Mouse (Mus musculus) layer of hippocampus, adult 9-10 months (tissue): ENCODE results near the gene Aspscr1.

Experiments
- DNase-seq: peaks from one replicate; pipeline ENCODE4 v3.0.0; 2022; ENCODE audit warnings: low spot score

Gene Aspscr1

DNA sequence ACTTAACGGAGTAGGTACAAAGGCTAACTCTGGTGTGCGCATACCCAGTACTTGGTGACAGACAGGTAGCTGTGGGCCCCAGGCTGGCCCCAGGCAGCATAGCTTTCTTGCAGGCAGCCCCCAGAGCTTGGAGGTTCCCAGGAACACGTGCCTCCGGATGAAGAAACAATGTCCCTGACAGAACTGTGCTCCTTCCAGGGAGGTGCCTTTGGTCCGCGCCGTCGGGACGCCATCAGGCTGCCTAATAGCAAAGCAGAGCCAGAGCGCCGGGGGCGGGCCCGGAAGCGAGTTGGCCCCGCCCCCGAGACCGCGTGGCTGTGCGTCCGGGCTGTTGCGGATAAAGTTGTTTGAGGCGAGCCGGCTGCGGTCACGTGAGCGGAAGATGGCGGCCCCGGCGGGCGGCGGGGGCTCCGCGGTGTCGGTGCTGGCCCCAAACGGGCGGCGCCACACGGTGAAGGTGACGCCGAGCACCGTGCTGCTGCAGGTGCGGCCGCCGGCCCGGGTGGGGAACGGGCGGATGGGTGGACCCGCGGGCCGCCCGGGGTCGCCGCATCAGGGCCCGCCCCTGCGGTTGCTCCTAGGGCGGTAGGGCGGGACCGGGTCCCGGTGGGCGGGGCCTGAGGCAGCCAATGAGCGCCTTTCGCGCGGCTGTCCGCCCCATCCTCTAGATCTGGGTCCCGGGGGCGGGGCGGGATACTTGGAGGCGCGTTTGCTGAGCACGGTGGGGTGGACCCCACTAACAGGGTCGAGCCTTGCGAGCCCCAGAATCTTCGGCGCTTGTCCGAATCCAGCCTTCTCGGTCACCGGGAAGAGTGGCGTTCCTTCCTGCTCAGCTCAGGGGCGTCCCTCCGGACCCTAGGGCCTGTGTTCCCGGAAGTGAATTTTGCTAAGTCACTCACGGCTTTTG lies at the start of gene Aspscr1:
Aspscr1 (plus strand) TSS at position 287 of the 907 bp plus-strand sequence.
- peak; percentile 67 for DNase-seq

DNA sequence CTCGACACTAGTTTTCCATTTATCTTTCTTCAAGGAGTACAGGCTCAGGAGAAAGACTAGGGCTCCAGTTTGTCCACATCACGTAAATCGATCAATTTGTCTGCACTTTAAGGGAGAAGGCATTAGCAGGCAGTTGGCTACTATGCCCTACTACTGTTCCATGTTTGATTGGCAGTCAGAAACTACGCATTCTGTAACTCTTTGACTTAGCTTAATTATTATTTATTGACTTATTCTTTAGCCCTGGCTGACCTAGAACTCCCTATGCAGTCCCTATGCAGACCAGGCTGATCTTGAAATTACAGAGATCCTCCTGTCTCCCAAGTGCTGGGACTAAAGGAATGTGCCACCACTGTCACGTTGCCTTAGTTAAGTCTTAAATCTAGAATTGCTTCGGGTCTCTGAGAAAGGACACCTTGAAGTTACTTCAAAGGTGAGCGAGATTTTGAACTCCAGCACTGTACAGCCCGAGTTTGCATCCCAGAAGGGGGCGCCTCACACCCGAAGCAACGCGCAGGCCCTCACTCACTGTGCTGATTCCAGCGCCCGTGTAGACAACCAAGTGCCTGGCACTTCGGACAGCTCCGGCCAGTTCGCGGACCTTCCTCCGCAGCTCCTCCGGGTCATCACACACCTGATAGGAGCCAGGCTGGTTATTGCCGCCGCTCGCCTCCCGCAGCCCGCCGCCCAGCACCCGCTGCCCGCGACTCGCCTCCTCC lies 48.7 kb upstream of the Aspscr1 start:
- DNase-seq, result no peak

DNA sequence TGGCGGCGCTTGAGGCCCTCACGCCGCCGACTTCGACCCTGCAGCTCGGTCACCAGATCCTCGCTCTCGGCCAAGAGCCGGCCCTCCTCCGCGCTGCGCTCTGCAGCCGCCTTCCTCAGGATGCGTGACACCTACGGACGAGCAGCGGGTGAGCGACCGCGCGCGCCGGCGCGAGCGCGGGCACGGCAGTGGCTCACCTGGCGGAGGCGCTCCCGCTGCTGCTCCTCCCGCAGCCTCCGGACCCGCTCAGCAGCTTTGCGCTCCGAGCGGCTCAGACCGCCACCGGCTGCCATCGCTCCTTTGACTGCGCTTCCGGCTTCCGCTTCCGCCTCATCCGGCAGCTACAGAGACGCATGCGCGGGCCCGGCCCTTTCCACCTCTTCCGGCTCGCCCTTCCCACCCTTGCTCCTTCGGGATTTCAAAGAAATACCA lies 48.1 kb upstream of the Aspscr1 start:
- peak; percentile 58 for DNase-seq

DNA sequence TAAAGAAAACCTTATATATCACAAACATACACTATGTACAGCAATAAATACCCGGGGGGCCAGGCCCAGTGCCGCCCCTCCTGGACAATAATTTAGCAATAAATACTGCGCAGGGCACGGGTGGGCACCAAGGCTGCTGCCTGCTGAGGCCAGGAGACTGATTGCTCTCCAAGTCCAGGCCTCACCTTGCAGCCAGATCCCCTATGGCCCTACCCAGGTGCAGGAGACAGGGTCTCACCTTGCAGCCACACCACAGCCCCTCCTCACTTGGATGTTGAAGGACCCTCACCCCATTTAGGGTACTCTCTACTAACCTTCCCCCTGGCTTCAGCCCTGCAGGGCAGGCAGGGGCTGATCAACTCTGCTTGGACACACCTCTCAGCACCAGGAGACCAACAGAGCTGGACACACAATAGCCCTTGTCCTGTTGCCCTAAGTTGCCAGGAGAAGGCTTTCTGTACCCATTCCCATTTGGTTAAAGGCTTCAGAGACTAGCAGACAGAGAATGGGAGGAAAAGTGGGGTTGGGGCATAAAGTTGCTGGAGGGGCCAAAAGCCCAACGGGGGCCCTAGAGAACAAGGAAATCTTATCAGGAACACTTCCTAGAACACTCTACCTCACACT lies 47.5 kb upstream of the Aspscr1 start, which contains the start of gene Sirt7:
Sirt7 (minus strand) TSS at position 89 of the 624 bp plus-strand sequence.
- no peak for DNase-seq

DNA sequence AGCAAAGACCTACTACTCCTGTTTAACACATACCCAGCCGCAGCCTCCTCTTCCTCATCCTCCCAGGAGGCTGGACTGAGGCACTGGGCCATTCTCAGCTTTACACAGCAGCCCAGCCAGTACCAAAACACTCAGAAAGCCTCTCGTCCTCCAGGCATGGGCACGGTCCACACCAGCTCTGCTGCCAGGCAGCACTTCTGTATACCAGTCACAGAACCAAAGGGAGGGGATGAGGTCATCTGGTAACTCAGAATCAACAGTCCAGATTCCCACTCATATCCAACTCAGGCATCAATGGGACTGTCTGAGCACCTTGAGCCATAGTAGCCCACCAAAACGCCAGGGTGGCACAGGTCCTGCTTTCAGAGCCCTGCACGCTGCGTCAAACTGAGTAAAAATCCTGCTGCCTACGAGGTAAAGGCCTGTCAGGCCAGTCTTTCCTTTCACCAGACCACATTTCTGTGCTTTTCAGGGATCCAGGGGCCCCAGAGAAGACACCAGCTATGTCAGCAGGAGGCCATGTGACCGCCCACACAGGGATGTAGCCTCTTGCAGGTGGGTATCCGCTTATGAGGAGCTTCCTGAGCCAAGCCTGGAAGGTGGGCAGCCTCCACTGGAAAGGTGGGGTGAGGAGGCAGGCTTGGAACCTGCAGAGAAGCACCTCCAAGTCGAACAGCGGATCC lies 45.8 kb upstream of the Aspscr1 start:
- DNase-seq, result no peak

DNA sequence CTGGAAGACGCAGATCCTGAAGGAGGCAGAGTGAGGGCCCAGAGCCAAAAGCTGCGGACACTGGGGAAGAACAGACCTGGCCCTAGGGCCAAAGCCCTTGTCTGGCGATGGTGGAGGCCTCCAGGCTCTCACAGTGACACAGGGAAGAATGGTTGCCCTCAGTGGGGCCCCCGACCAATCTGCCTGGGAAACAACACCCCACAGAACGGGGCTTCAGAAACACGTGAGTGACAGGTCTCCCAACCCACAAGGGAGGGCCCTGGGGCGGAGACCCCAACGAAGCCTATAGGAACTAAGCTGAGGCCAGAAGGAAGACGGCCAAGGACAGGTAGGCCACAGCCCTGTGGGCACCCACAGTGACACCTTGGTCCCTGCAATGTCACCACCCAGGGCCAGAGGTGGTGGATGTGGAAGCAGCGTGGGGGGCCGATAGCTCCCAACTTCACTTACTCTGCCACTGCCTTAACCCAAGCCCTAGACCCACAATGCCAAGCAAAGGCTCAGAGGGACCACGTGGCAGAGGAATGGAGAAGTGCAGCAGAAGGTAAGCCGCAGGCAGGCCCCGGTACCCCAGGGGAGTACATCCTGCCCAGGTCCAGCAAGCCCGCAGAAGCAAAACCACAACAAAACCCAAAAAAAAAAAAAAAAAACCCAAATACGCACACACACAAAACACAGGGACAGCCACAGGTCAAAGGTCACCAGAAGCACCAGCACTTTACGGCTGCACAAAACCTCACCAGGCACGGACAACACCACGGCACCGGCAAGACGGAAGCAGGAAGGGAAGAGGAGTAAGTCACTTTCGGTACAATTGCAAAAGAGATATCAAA lies 45.1 kb upstream of the Aspscr1 start:
- DNase-seq, result no peak

DNA sequence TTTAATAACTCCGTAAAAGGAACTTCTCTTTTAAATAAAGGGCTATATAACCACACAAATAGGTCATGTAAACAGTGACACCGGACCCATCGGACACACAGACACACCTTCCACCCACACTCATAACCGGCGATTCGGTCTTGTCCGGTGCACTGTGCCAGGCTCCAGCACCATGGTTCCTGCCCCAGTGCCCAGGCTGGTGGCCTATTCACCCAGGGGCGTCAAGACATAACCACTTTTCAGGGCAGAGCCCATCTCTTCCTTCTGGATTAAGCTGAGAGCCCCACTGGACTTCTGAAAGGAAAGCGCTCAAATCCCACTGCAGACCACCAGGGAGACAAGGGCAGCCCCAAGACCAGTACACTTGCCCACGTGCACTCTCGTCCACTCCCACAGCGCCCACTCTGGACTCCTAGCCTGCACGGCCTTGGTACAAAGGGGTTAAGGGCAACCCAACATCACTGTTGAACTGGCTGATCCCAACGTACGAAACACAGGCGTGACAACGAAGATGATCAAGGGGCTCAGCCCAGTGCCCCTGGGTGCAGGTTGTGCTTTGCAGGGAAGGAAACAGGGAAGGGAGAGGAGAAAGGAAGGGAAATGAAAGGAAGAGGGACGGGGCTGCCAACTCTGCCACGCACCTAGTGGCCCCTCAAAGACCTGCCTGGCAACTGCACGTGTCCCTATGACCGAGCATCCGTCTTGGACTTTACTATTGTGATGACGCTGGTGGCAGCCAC lies 44.0 kb upstream of the Aspscr1 start:
- no peak for DNase-seq

DNA sequence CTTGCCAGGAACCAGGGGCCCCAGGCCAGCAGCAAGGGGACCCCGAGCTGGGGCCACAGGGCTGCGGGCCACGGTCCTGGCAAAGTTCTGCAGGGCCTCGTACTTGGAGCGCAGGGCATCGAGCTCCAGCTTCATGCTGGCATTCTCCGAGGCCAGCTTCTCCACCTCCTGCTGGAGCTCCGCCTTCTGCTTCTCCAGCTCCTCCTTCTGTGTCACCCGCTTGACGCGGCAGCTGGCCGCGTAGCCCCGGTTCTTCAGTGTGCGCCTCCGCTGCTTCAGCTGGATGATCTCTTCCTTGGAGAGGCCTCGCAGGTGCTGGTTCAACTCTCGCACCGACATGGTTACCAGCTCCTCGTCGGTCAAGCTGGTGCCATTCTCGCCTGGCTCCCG lies 43.4 kb upstream of the Aspscr1 start:
- DNase-seq, result no peak

DNA sequence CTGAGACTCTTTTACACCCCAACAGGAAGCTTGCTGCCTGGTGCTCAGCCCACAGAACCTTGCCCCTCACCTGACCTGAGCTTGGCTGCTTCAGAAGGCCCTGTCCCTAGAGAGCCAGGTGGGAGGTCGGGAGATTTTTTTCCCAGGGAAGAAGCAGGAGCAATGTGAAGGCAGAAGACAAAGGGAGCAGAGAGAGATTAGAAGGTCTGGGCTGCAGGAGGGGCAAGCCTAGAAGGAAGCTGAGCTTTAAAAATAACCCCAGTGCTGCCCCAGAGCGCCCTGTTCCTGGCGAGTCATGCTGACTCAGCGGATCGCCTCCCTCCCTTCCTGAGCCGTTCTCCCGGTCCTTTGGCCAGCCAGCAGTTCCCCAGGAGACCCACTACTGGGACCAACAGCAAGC lies 42.9 kb upstream of the Aspscr1 start:
- no peak for DNase-seq

DNA sequence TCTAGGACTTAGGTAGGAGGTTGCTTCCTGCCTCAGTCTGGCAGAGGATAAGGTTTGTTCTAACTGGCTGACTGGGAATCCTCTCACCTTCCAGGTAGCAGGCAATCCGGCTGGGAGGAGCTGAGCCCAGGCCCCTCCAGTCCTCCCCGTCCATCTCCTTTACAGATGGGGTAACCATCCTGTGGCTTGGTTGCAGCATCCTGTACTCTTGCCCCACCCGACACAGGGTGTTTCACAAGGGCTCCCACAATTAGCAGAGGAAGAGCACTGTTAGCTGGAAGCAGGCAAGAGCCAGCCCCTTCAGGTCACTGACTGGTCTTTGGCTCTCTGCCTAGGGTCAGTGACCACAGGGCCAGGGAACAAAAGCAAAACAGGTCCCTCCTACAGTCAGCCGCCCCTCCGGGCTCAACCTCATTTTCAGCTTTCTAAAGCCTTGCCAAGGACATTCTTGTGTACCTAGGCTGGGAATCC lies 42.3 kb upstream of the Aspscr1 start:
- no peak for DNase-seq

DNA sequence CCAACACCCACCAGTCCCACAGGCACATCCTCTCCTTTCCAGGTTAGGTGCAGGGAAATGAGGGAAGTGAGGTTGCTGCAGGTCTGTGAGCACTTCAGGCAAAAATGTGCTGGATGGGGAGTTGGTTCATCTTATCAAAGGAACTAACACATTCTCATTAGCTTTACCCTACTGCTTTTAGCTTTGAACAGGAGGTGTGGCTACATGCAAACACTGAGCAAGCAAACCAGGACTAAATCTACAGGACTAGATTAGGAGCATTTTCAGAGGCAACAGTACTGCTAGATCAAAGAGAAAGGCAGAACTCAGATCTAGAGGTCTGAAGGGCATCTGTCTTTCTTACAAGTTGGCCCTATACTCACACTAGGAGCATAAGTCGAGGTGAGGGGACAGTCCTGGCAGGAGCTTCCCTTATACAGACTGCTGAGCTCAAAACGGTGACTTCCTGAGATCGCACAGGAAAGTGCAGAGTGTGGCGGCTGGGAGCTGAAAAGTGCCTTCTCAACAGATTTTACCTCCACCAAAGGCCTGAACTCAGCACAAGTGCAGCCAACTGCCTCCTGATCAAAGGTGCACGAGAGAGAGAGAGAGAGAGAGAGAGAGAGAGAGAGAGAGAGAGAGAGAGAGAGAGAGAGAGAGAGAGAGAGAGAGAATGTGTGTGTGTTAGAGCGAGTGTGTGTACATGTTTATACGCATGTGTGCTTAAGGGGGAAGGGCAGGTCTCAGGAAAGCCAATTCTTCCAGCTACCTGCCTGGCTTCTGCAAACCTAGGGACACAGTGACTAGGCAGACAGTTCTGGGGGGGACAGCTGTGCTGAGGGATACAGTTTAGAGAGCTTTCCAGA lies 41.7 kb upstream of the Aspscr1 start:
- no peak for DNase-seq

DNA sequence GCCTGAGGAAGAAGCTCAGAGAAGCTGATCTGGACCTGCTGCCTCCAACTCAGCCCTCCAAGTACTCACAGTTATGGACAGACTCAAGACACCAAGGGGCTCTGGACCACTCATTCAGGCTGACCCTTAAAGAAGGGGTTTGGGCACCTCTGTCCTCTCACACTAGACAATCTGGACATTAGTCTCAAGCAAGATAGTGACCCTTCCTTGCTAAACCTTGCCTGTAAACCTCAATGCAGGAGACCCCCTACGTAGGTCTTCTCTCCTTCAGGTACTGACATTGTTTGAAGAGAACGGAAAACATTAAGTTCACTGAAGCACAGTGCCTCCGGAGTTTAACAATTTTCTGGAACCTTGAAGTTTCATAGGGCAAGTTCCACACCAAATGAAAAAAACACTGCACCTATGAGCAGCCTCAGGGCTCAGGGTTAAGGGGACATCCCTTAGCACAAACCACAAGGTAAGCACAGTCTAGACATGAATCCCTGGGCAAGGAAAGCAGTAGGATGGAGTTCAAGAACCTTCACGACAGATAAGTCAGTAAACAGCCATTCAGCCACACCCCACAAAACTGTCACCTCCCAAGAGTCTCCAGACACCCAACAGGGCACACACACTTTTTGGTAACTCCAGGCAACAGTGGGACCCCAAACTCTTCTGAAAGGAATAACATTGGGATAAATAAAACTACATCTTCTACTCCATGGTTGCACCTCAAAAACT lies 40.9 kb upstream of the Aspscr1 start:
- no peak for DNase-seq

DNA sequence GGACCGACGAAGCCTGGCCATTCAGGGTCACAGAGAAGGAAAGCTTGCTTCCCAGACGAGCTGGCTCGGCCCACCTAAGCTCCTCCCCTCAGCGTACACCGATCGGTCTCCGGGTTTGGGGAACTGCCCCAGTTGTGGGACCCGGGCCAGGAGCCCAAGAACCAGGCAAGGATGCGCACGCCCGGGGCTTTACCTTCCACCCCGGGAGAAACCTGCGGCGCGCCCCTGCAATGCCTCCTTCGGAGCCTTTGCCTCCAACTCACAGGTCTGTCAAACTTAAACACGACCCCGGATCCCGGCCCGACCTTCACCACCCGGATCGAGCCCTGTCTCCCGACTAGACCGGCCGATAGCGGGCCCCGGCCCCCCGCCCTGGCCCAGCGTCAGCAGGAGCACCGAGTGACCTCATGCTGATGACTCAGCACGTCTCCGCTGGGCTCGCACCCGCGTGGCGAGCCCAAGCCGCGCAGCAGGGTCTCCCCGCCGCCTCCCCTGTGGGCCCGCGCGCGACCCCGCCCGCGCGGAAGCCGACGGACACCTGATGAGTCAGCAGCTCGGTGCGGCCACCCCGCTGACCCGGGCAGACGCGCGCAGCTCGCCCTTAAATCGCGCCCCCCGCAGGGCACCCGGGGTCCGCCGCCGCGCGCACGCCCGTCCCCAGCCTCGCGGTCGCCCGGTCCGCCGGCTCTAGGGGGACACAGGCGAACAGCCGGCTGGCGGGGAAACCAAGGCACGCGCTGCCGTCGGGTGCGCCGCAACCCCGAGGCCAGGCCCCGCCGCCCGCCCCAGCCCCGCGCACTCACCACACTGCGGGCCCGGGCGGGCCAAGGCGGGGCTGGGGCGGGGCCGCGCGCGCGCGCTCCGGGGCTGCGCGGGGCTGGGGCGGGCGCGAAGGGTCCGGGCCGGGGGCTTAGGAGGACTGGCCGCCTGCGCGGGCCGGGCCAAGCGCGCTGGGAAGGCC lies 39.9 kb upstream of the Aspscr1 start:
- no peak for DNase-seq

DNA sequence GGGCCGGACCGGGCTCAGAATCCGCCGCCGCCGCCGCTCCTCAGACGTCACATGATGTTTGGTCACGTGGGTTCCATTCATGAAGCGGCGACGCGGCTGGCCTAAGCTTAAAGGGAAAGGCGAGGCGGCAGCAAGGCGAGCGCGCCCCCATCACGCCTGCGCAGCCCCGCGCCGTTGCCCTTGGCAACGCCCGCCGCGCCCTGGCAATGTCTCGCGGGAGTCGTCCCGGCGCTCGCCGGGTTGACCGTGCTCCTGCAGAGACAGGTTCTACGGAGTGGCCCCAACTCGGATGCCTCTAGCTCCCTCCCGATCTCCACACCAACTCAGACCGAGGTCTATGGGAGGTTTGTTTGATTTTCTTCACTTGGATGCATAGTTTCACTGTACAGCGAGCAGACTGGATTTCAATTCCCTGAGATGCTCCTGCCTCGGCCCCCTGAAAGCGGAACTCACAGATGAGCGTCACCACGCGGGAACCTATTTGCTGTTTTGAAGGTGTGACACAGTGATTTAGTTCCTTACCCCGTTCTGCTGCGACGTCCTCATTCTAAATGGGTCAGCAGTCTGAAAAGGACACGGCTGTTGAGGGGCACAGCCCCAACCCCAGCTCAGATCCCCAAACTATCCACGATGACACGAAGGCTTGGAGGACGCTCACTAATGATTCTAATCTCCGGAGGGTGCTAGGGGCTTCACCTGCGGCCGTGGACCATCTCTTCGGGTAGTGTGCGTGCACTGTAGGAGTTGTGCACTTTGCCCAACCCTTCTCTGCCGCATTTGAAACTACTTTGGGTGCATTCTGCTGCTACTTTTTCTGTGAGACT lies 39.0 kb upstream of the Aspscr1 start, which contains the start of gene Mafg:
Mafg (minus strand) TSS at position 81 of the 824 bp plus-strand sequence.
- DNase-seq, result peak; percentile 78

DNA sequence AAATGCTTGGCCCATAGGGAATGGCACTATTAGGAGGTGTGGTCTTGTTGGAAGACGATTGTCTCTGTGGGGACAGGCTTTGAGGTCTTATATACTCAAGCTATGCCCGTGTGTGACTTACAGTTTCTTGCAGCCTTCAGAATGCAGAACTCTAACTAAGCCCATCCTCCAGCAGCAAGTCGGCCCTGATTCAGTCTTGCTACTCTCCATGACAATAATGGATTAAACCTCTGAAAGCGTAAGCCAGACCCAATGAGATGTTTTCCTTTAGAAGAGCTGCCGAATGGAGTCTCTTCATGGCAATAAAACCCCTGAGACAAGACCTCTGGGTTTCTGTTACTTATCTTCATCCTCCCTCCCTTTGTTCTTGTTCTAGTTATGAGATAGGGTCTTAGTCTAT lies 38.0 kb upstream of the Aspscr1 start:
- DNase-seq, result no peak

DNA sequence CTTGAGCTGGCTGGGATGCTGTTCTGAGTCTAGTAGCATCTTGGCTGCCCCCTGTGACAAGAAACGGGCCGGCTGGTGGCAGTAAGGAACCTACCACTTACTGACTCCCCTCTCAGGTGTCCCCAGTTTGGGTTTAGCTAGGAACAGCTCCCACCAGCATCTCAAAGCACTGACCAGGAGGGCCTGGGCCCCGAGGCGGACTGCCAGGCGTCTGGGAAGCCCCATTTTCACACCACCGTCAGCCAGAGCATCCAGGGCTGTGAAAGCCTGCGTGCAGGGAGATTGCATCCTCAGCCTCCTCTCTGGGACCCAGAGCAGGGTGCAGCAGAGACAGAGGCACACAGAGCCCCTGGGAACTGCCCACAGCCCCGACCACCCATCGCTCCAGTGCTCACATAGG lies 31.5 kb upstream of the Aspscr1 start:
- DNase-seq, result no peak

DNA sequence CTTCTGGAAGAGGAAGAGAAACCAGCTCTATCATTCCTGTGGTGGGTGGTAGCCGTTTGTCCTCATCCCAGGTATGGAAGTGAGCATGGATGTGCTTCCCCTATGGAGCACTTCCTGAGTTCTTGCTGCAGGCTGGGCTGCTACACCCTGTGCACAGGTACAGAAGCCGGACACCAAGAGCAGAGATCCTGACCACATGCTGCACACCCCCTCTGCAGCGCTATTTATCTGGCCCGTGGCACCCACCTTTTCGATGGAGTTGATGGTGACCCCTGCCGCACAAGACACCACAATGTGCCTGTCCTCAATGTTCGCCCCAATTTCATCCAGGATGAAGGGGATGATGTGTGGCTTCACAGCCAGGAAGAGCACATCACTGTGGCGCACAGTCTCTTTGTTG lies 30.9 kb upstream of the Aspscr1 start:
- no peak for DNase-seq
